Mouse (Mus musculus) embryonic facial prominence, embryonic 11.5 days (tissue): ENCODE data around the gene Rarb. TPM values are rescaled to one million over a fixed set of nuclear protein-coding genes. Genes with fewer than 3 reads are reported as not detected.

Experiments
- ATAC-seq: fragments of 200-750 bp; cut with Nextera tagmentation; replicated peaks from 2 replicates; pipeline ENCODE4 v1.8.0; 2017; ENCODE audit warnings: low read depth; ENCODE audit not compliant: insufficient number of reproducible peaks, low FRiP score, low TSS enrichment
- DNase-seq: peaks from one replicate; pipeline ENCODE4 v3.0.0-alpha.2; 2015; ENCODE audit warnings: low spot score
- H3K27ac ChIP-seq: fragments of 300-500 bp; sonication (generic); replicated peaks from 2 replicates; pipeline ENCODE4 v1.5.1; 2014; ENCODE audit warnings: mild to moderate bottlenecking, low read depth, low read length, control low read depth
- H3K27me3 ChIP-seq: fragments of 300-500 bp; sonication (generic); 2 replicates; pipeline ENCODE4 v1.6.1; 2014; ENCODE audit warnings: mild to moderate bottlenecking, low read length, moderate library complexity, mixed read lengths; ENCODE audit not compliant: control insufficient read depth, insufficient read depth
- H3K36me3 ChIP-seq: fragments of 300-500 bp; sonication (generic); replicated peaks from 2 replicates; pipeline ENCODE4 v1.6.1; 2014; ENCODE audit warnings: low read depth, mild to moderate bottlenecking, low read length, moderate library complexity, mixed read lengths; ENCODE audit not compliant: control insufficient read depth, insufficient read depth
- H3K4me1 ChIP-seq: fragments of 300-500 bp; sonication (generic); 2 replicates; pipeline ENCODE4 v1.6.1; 2014; ENCODE audit warnings: low read length, mixed read lengths; ENCODE audit not compliant: control insufficient read depth, insufficient read depth
- H3K4me2 ChIP-seq: fragments of 300-500 bp; sonication (generic); 2 replicates; pipeline ENCODE4 v1.6.1; 2014; ENCODE audit warnings: low read depth, mild to moderate bottlenecking, control low read depth, low read length, moderate library complexity
- H3K4me3 ChIP-seq: fragments of 300-500 bp; sonication (generic); 2 replicates; pipeline ENCODE4 v1.5.1; 2014; ENCODE audit warnings: low read depth, low read length, control low read depth
- H3K9ac ChIP-seq: fragments of 300-500 bp; sonication (generic); replicated peaks from 2 replicates; pipeline ENCODE4 v1.6.1; 2014; ENCODE audit warnings: mild to moderate bottlenecking, control low read depth, low read length
- H3K9me3 ChIP-seq: fragments of 300-500 bp; sonication (generic); replicated peaks from 2 replicates; pipeline ENCODE4 v1.6.1; 2016; ENCODE audit warnings: mild to moderate bottlenecking, low read length, inconsistent platforms, mixed read lengths; ENCODE audit not compliant: control insufficient read depth
- WGBS: fragments of 180-500 bp; shearing (Covaris S2); extraction: QIAGEN DNeasy Blood & Tissue Kit; methylation state at CpG from one replicate; pipeline ENCODE4 v1.1.7; 2014; 5-methylcytosine and 5-hydroxymethylcytosine counted together
- polyA plus RNA-seq: library from polyadenylated mRNA; unstranded; fragments of >200 nt; fragmentation: Nextera tagmentation; extraction: Ambion mirVana; gene quantifications from 2 replicates; pipeline ENCODE4 v1.2.1, GENCODE M21; 2014

Gene Rarb
- polyA plus RNA-seq, 1 experiment from 2014 or later = 35.5 TPM

GRCm38 (mm10) chr14:16728175-16728838 lies 90.6 kb downstream of the Rarb start:
- no peaks in the 10 kb centered on the region for H3K4me1 ChIP-seq
- H3K27me3 ChIP-seq = no peaks in the 10 kb centered on the region
- 84% methylated on average over 2 of the region's 2 CpGs for WGBS
- no peak overlapping the region for H3K4me2 ChIP-seq
- H3K4me3 ChIP-seq = no peak overlapping the region
- ATAC-seq = no peak
- DNase-seq = no peak
- H3K9me3 ChIP-seq = no peaks in the 10 kb centered on the region
- no peaks in the 10 kb centered on the region for H3K36me3 ChIP-seq
- no peak overlapping the region for H3K27ac ChIP-seq
- no peak overlapping the region for H3K9ac ChIP-seq

GRCm38 (mm10) chr14:16723991-16724390 lies 95.0 kb downstream of the Rarb start:
- no peaks in the 10 kb centered on the region for H3K9me3 ChIP-seq
- H3K27ac ChIP-seq = no peak overlapping the region
- H3K4me1 ChIP-seq = no peaks in the 10 kb centered on the region
- no peak overlapping the region for H3K4me3 ChIP-seq
- H3K27me3 ChIP-seq = no peaks in the 10 kb centered on the region
- DNase-seq (no peak), ATAC-seq (no peak)
- no peak overlapping the region for H3K9ac ChIP-seq
- 91% methylated on average over 14 of the region's 15 CpGs for WGBS
- H3K4me2 ChIP-seq = no peak overlapping the region
- no peaks in the 10 kb centered on the region for H3K36me3 ChIP-seq

- no peaks in the 10 kb centered on the region for H3K4me1 ChIP-seq
- no peak overlapping the region for H3K9ac ChIP-seq
- H3K27me3 ChIP-seq = no peaks in the 10 kb centered on the region
- no peaks in the 10 kb centered on the region for H3K36me3 ChIP-seq
- DNase-seq = peak; percentile 21
- no peaks in the 10 kb centered on the region for H3K9me3 ChIP-seq
- H3K4me2 ChIP-seq = no peak overlapping the region
- WGBS = 60% methylated on average over 3 of the region's 3 CpGs
- no peak overlapping the region for H3K27ac ChIP-seq
- H3K4me3 ChIP-seq = no peak overlapping the region
- ATAC-seq = no peak
Observed at GRCm38 (mm10) chr14:16717821-16718220, 101.1 kb downstream of the Rarb start.

- no peaks in the 10 kb centered on the region for H3K27me3 ChIP-seq
- DNase-seq (peak; percentile 18), ATAC-seq (no peak)
- H3K4me2 ChIP-seq = no peak overlapping the region
- no peak overlapping the region for H3K27ac ChIP-seq
- H3K36me3 ChIP-seq = no peaks in the 10 kb centered on the region
- 50% methylated on average over 9 of the region's 9 CpGs for WGBS
- no peak overlapping the region for H3K9ac ChIP-seq
- no peak overlapping the region for H3K4me3 ChIP-seq
- H3K9me3 ChIP-seq = no peaks in the 10 kb centered on the region
- no peaks in the 10 kb centered on the region for H3K4me1 ChIP-seq
Observed at GRCm38 (mm10) chr14:16714344-16714955, 104.5 kb downstream of the Rarb start.

- DNase-seq (no peak), ATAC-seq (no peak)
- Histone ChIP-seq H3K9ac (no peak overlapping the region), H3K4me2 (no peak overlapping the region), H3K9me3 (no peaks in the 10 kb centered on the region), H3K36me3 (no peaks in the 10 kb centered on the region), H3K27ac (no peak overlapping the region), H3K4me1 (no peaks in the 10 kb centered on the region), H3K27me3 (no peaks in the 10 kb centered on the region), H3K4me3 (no peak overlapping the region)
- WGBS = 83% methylated on average over 2 of the region's 2 CpGs
Observed at GRCm38 (mm10) chr14:16713773-16714172, 105.2 kb downstream of the Rarb start.

GRCm38 (mm10) chr14:16699228-16699627 lies 119.7 kb downstream of the Rarb start:
- 78% methylated on average over 4 of the region's 4 CpGs for WGBS
- Histone ChIP-seq H3K9me3 (no peaks in the 10 kb centered on the region), H3K27ac (no peak overlapping the region), H3K4me3 (no peak overlapping the region), H3K36me3 (no peaks in the 10 kb centered on the region), H3K4me1 (no peaks in the 10 kb centered on the region), H3K9ac (no peak overlapping the region), H3K4me2 (no peak overlapping the region), H3K27me3 (no peaks in the 10 kb centered on the region)
- DNase-seq (no peak), ATAC-seq (no peak)

- 28% methylated on average over 3 of the region's 3 CpGs for WGBS
- DNase-seq (peak; percentile 8), ATAC-seq (no peak)
- Histone ChIP-seq H3K4me1 (no peaks in the 10 kb centered on the region), H3K27ac (no peak overlapping the region), H3K9ac (no peak overlapping the region), H3K9me3 (no peaks in the 10 kb centered on the region), H3K36me3 (no peaks in the 10 kb centered on the region), H3K4me2 (no peak overlapping the region), H3K27me3 (no peaks in the 10 kb centered on the region), H3K4me3 (no peak overlapping the region)
Observed at GRCm38 (mm10) chr14:16695453-16696120, 123.4 kb downstream of the Rarb start.

GRCm38 (mm10) chr14:16678335-16678734 lies 140.6 kb downstream of the Rarb start:
- WGBS = 58% methylated on average over 3 of the region's 3 CpGs

More at GRCm38 (mm10) chr14:16678335-16678734, 140.6 kb downstream of the Rarb start:
- Histone ChIP-seq H3K36me3 (no peaks in the 10 kb centered on the region), H3K27me3 (no peaks in the 10 kb centered on the region), H3K4me3 (no peak overlapping the region), H3K9me3 (no peaks in the 10 kb centered on the region), H3K27ac (no peak overlapping the region), H3K4me2 (no peak overlapping the region), H3K4me1 (no peaks in the 10 kb centered on the region), H3K9ac (no peak overlapping the region)
- DNase-seq (peak; percentile 22), ATAC-seq (no peak)
